Mouse (Mus musculus) CD4-positive, CD25-positive, alpha-beta regulatory T cell (primary cell): ENCODE results near the gene 4932414N04Rik. TPM values are rescaled to one million over a fixed set of nuclear protein-coding genes. Genes with fewer than 3 reads are reported as not detected.

ENCODE experiments used
- polyA plus RNA-seq: library from polyadenylated mRNA; unstranded; fragments of 100-300 nt; shearing (Covaris generic); gene quantifications from one replicate; pipeline ENCODE4 v1.2.1, GENCODE M21; 2017

Gene 4932414N04Rik
- polyA plus RNA-seq = not detected

DNA sequence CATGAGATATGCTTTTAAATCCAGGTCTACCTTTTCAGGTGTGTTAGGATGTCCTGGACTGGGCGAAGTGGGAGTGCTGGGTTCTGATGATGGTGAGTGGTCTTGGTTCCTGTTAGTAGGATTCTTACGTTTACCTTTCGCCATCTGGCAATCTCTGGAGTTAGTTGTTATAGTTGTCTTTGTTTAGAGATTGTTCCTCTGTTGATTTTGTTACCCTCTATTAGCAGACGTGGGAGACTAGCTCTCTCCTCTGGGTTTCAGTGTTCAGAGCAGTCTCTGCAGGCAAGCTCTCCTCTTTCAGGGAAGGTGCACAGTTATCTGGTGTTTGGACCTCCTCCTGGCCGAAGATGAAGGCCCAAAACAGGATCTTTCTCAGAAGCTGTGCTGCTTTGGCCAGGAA, at the start of gene 4932414N04Rik:
4932414N04Rik (plus strand) TSS at position 301 of the 400 bp plus-strand sequence.

Other genes starting within 250 kb of the 4932414N04Rik start
- gene Stk39, start 184.2 kb upstream of the 4932414N04Rik start, polyA plus RNA-seq = 49.1 TPM
- not detected for gene 4933409G03Rik, start 74.1 kb upstream of the 4932414N04Rik start, polyA plus RNA-seq
- 14.7 TPM for gene Cers6, start 205.0 kb downstream of the 4932414N04Rik start, polyA plus RNA-seq